Mouse (Mus musculus): ENCODE measurements around the gene Bcan. TPM values are rescaled to one million over a fixed set of nuclear protein-coding genes. Genes with fewer than 3 reads are reported as not detected.

Gene Bcan
- polyA plus RNA-seq, 1 experiment from 2014 or later = 0.56 TPM

GRCm38 (mm10) chr3:87970939-87971488 is 29.0 kb downstream of the Bcan start, which contains the start of gene Nes:
Gene Nes (plus strand): TSS chr3:87971078.
- Histone ChIP-seq H3K9ac (replicated peaks; ENCODE audit: low read depth) (peak within 1 kb of the TSS; percentile 48), H3K4me1 (ENCODE audit: insufficient read depth, low read depth, low read length) (peaks cover 15% of the 10 kb centered on the region; the same call in 1 of the 2 replicates), H3K9me3 (ENCODE audit: low read length) (no peaks in the 10 kb centered on the region), H3K27me3 (replicated peaks; ENCODE audit: insufficient read depth, low read length) (0 out of 2 replicates have a peak, but pooled peaks cover 4% of the 10 kb centered on the region), H3K36me3 (ENCODE audit: insufficient read depth, low read length) (no peaks in the 10 kb centered on the region), H3K4me2 (replicated peaks; ENCODE audit: low read depth, low read length) (peak within 1 kb of the TSS; percentile 50), H3K27ac (ENCODE audit: low read length) (peak within 1 kb of the TSS; percentile 66; the same call in 1 of the 2 replicates), H3K4me3 (ENCODE audit: low read depth, low read length) (peak within 1 kb of the TSS; percentile 49)
- TF ChIP-seq CTCF (IDR thresholded peaks at IDR 0.05) (0 out of 2 replicates have a peak, but pooled peaks have one; percentile 3), EP300 (IDR thresholded peaks at IDR 0.05) (0 out of 2 replicates have a peak, but pooled peaks have one; percentile 2)
- under 1% methylated on average over 44 of the region's 44 CpGs for WGBS
- ATAC-seq (peak; percentile 78), DNase-seq (ENCODE audit: low spot score) (peak; percentile 87)

DNA sequence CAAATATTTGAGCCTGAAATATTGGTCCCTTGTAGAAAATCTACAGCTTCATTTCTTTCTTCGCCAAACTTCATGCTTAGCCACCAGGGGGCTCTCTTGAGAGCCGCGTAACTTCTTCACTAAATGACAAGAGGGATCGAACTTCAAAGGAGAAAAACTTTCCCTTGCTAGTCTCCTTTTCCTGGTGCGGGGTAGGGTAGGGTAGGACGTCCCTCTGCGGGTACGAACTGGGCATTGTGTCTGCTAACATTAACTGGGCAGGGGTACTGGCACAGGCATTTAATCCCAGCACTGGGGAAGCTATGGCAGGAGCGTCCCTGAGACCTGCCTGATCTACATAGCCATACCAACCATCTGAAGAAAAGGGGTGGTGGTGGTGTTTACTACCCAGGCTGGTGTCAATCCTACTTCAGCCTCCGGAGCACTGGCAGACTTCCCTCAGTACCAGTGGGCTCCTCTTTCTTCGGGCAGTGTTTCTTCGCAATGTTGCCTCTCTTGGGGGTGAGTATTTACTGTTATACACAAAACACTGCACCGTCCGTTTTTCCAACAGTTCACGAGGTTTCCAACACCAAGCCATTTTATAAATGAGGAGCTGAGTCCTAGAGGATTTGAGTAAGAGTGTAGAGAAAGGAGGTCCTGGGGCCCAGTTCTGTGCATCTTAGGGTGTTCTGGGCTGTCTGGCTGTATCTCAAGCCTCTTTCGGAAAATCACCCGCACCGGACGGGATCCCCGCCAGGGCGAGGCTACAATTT is 29.7 kb downstream of the Bcan start:
- WGBS = under 1% methylated on average over 21 of the region's 21 CpGs
- Histone ChIP-seq H3K4me3 (ENCODE audit: low read depth, low read length) (peak overlapping the region; percentile 49), H3K4me2 (replicated peaks; ENCODE audit: low read depth, low read length) (peak overlapping the region; percentile 50), H3K9ac (replicated peaks; ENCODE audit: low read depth) (peak overlapping the region; percentile 48; the same call in 1 of the 2 replicates), H3K27me3 (replicated peaks; ENCODE audit: insufficient read depth, low read length) (0 out of 2 replicates have a peak, but pooled peaks cover 4% of the 10 kb centered on the region), H3K9me3 (ENCODE audit: low read length) (no peaks in the 10 kb centered on the region), H3K36me3 (ENCODE audit: insufficient read depth, low read length) (no peaks in the 10 kb centered on the region), H3K4me1 (ENCODE audit: insufficient read depth, low read depth, low read length) (peaks cover 15% of the 10 kb centered on the region; the same call in 1 of the 2 replicates), H3K27ac (ENCODE audit: low read length) (peak overlapping the region; percentile 66; the same call in 1 of the 2 replicates)
- ATAC-seq (peak; percentile 37), DNase-seq (ENCODE audit: low spot score) (peak; percentile 82)
- TF ChIP-seq CTCF (IDR thresholded peaks at IDR 0.05) (peak; percentile 80), EP300 (IDR thresholded peaks at IDR 0.05) (peak; percentile 18; the same call in 1 of the 2 replicates)

GRCm38 (mm10) chr3:87960586-87961191 is 39.3 kb downstream of the Bcan start:
- no peak for TF ChIP-seq EP300 (IDR thresholded peaks at IDR 0.05)
- peak; percentile 98 for TF ChIP-seq CTCF (IDR thresholded peaks at IDR 0.05)
- no peaks in the 10 kb centered on the region; the same call in 1 of the 2 replicates for H3K4me1 ChIP-seq (ENCODE audit: insufficient read depth, low read depth, low read length)
- peak overlapping the region; percentile 32; the same call in 1 of the 2 replicates for H3K9ac ChIP-seq (replicated peaks; ENCODE audit: low read depth)
- no peaks in the 10 kb centered on the region for H3K27me3 ChIP-seq (replicated peaks; ENCODE audit: insufficient read depth, low read length)
- peak; percentile 98 for ATAC-seq
- peak overlapping the region; percentile 49 for H3K4me3 ChIP-seq (ENCODE audit: low read depth, low read length)
- peak; percentile 98 for DNase-seq (ENCODE audit: low spot score)
- H3K36me3 ChIP-seq (ENCODE audit: insufficient read depth, low read length) = no peaks in the 10 kb centered on the region
- 2% methylated on average over 27 of the region's 27 CpGs for WGBS
- peak overlapping the region; percentile 92 for H3K4me2 ChIP-seq (replicated peaks; ENCODE audit: low read depth, low read length)
- H3K27ac ChIP-seq (ENCODE audit: low read length) = peak overlapping the region; percentile 51; the same call in 1 of the 2 replicates
- no peaks in the 10 kb centered on the region for H3K9me3 ChIP-seq (ENCODE audit: low read length)

GRCm38 (mm10) chr3:87960191-87960585 is 39.8 kb downstream of the Bcan start:
- H3K9ac ChIP-seq (replicated peaks; ENCODE audit: low read depth) = peak overlapping the region; percentile 32; the same call in 1 of the 2 replicates
- H3K9me3 ChIP-seq (ENCODE audit: low read length) = no peaks in the 10 kb centered on the region
- H3K4me1 ChIP-seq (ENCODE audit: insufficient read depth, low read depth, low read length) = no peaks in the 10 kb centered on the region; the same call in 1 of the 2 replicates
- peak overlapping the region; percentile 51; the same call in 1 of the 2 replicates for H3K27ac ChIP-seq (ENCODE audit: low read length)
- DNase-seq (ENCODE audit: low spot score) = no peak
- ATAC-seq = no peak
- H3K27me3 ChIP-seq (replicated peaks; ENCODE audit: insufficient read depth, low read length) = no peaks in the 10 kb centered on the region
- H3K36me3 ChIP-seq (ENCODE audit: insufficient read depth, low read length) = no peaks in the 10 kb centered on the region
- H3K4me3 ChIP-seq (ENCODE audit: low read depth, low read length) = peak overlapping the region; percentile 49
- TF ChIP-seq EP300 (IDR thresholded peaks at IDR 0.05) (no peak), CTCF (IDR thresholded peaks at IDR 0.05) (no peak)
- H3K4me2 ChIP-seq (replicated peaks; ENCODE audit: low read depth, low read length) = peak overlapping the region; percentile 92
- WGBS = 6% methylated on average over 10 of the region's 10 CpGs

- Histone ChIP-seq H3K27ac (ENCODE audit: low read length) (no peak overlapping the region), H3K27me3 (replicated peaks; ENCODE audit: insufficient read depth, low read length) (no peaks in the 10 kb centered on the region), H3K9ac (replicated peaks; ENCODE audit: low read depth) (no peak overlapping the region), H3K36me3 (ENCODE audit: insufficient read depth, low read length) (no peaks in the 10 kb centered on the region), H3K4me1 (ENCODE audit: insufficient read depth, low read depth, low read length) (no peaks in the 10 kb centered on the region; the same call in 1 of the 2 replicates), H3K9me3 (ENCODE audit: low read length) (no peaks in the 10 kb centered on the region), H3K4me3 (ENCODE audit: low read depth, low read length) (no peak overlapping the region), H3K4me2 (replicated peaks; ENCODE audit: low read depth, low read length) (no peak overlapping the region)
- TF ChIP-seq CTCF (IDR thresholded peaks at IDR 0.05) (no peak), EP300 (IDR thresholded peaks at IDR 0.05) (no peak)
- ATAC-seq = no peak
- no peak for DNase-seq (ENCODE audit: low spot score)
- 73% methylated on average over 7 of the region's 7 CpGs for WGBS
Observed at GRCm38 (mm10) chr3:87959371-87959770, 40.7 kb downstream of the Bcan start.

GRCm38 (mm10) chr3:87958967-87959366 is 41.1 kb downstream of the Bcan start:
- Histone ChIP-seq H3K9me3 (ENCODE audit: low read length) (no peaks in the 10 kb centered on the region), H3K4me3 (ENCODE audit: low read depth, low read length) (no peak overlapping the region), H3K4me1 (ENCODE audit: insufficient read depth, low read depth, low read length) (no peaks in the 10 kb centered on the region; the same call in 1 of the 2 replicates), H3K27me3 (replicated peaks; ENCODE audit: insufficient read depth, low read length) (no peaks in the 10 kb centered on the region), H3K9ac (replicated peaks; ENCODE audit: low read depth) (no peak overlapping the region), H3K36me3 (ENCODE audit: insufficient read depth, low read length) (no peaks in the 10 kb centered on the region), H3K4me2 (replicated peaks; ENCODE audit: low read depth, low read length) (no peak overlapping the region), H3K27ac (ENCODE audit: low read length) (no peak overlapping the region)
- no peak for ATAC-seq
- TF ChIP-seq EP300 (IDR thresholded peaks at IDR 0.05) (no peak), CTCF (IDR thresholded peaks at IDR 0.05) (no peak)
- DNase-seq (ENCODE audit: low spot score) = no peak
- WGBS = 28% methylated on average over 1 of the region's 1 CpGs
